Mouse (Mus musculus) kidney, postnatal 0 days (tissue): ENCODE data around the gene Hmgb3. TPM values are rescaled to one million over a fixed set of nuclear protein-coding genes. Genes with fewer than 3 reads are reported as not detected.
A peak's percentile ranks its signal among the peaks of the same experiment; 100 is the strongest.

ENCODE experiments used
- ATAC-seq: fragments of 200-750 bp; cut with Nextera tagmentation; replicated peaks from 2 replicates; pipeline ENCODE4 v1.8.0; 2017; ENCODE audit warnings: low read depth, moderate number of reproducible peaks, moderate TSS enrichment, moderate library complexity; ENCODE audit not compliant: low FRiP score
- DNase-seq: peaks from one replicate; pipeline ENCODE4 v3.0.0-alpha.2; 2016; ENCODE audit warnings: low spot score
- H3K27ac ChIP-seq: fragments of 300-500 bp; sonication (generic); 2 replicates; pipeline ENCODE4 v1.5.1; 2014; ENCODE audit warnings: mild to moderate bottlenecking
- H3K27me3 ChIP-seq: fragments of 300-500 bp; sonication (generic); 2 replicates; pipeline ENCODE4 v1.6.1; 2014; ENCODE audit warnings: low read length, mixed read lengths; ENCODE audit not compliant: insufficient read depth
- H3K36me3 ChIP-seq: fragments of 300-500 bp; sonication (generic); 2 replicates; pipeline ENCODE4 v1.6.1; 2014; ENCODE audit warnings: low read length, mixed read lengths; ENCODE audit not compliant: insufficient read depth
- H3K4me1 ChIP-seq: fragments of 300-500 bp; sonication (generic); replicated peaks from 2 replicates; pipeline ENCODE4 v1.6.1; 2014; ENCODE audit warnings: antibody characterized with exemption, low read length, mixed read lengths; ENCODE audit not compliant: insufficient read depth
- H3K4me2 ChIP-seq: fragments of 300-500 bp; sonication (generic); 2 replicates; pipeline ENCODE4 v1.6.1; 2014; ENCODE audit warnings: mild to moderate bottlenecking, low read length, moderate library complexity, mixed read lengths
- H3K4me3 ChIP-seq: fragments of 300-500 bp; sonication (generic); replicated peaks from 2 replicates; pipeline ENCODE4 v1.5.1; 2014; ENCODE audit warnings: low read depth, low read length
- H3K9ac ChIP-seq: fragments of 300-500 bp; sonication (generic); 2 replicates; pipeline ENCODE4 v1.6.1; 2014; ENCODE audit warnings: low read depth, low read length
- H3K9me3 ChIP-seq: fragments of 300-500 bp; sonication (generic); replicated peaks from 2 replicates; pipeline ENCODE4 v1.6.1; 2016; ENCODE audit warnings: low read length, inconsistent platforms, mixed read lengths
- CTCF ChIP-seq: IDR thresholded peaks from 2 replicates; pipeline ENCODE4 v1.5.1; 2016; ENCODE audit warnings: antibody characterized with exemption, low read depth, mild to moderate bottlenecking, moderate library complexity
- WGBS: fragments of 180-500 bp; shearing (Covaris S2); extraction: QIAGEN DNeasy Blood & Tissue Kit; methylation state at CpG from one replicate; pipeline ENCODE4 v1.1.7; 2014; 5-methylcytosine and 5-hydroxymethylcytosine counted together
- polyA plus RNA-seq: library from polyadenylated mRNA; unstranded; fragments of >200 nt; fragmentation: Nextera tagmentation; extraction: Ambion mirVana; gene quantifications from 2 replicates; pipeline ENCODE4 v1.2.1, GENCODE M21; 2015

The Hmgb3 gene
- polyA plus RNA-seq, 1 experiment from 2014 or later, result 171 TPM

GRCm38 (mm10) chrX:71527461-71527860, 28.3 kb upstream of the Hmgb3 start:
- TF ChIP-seq CTCF, result no peak
- H3K27me3 ChIP-seq, result no peaks in the 10 kb centered on the region
- WGBS, result 93% methylated on average over 1 of the region's 1 CpGs
- DNase-seq (no peak), ATAC-seq (no peak)
- H3K4me2 ChIP-seq, result no peak overlapping the region
- H3K4me3 ChIP-seq, result no peak overlapping the region
- H3K27ac ChIP-seq, result no peak overlapping the region
- no peak overlapping the region for H3K9ac ChIP-seq
- H3K4me1 ChIP-seq, result no peaks in the 10 kb centered on the region
- no peaks in the 10 kb centered on the region for H3K9me3 ChIP-seq
- H3K36me3 ChIP-seq, result no peaks in the 10 kb centered on the region

GRCm38 (mm10) chrX:71528150-71528549, 27.6 kb upstream of the Hmgb3 start:
- H3K4me3 ChIP-seq, result no peak overlapping the region
- H3K9ac ChIP-seq, result no peak overlapping the region
- H3K4me2 ChIP-seq, result no peak overlapping the region
- ATAC-seq, result no peak
- 62% methylated on average over 3 of the region's 3 CpGs for WGBS
- no peaks in the 10 kb centered on the region for H3K9me3 ChIP-seq
- H3K36me3 ChIP-seq, result no peaks in the 10 kb centered on the region
- no peaks in the 10 kb centered on the region for H3K4me1 ChIP-seq
- H3K27ac ChIP-seq, result no peak overlapping the region
- H3K27me3 ChIP-seq, result no peaks in the 10 kb centered on the region
- no peak for TF ChIP-seq CTCF
- no peak for DNase-seq

DNA sequence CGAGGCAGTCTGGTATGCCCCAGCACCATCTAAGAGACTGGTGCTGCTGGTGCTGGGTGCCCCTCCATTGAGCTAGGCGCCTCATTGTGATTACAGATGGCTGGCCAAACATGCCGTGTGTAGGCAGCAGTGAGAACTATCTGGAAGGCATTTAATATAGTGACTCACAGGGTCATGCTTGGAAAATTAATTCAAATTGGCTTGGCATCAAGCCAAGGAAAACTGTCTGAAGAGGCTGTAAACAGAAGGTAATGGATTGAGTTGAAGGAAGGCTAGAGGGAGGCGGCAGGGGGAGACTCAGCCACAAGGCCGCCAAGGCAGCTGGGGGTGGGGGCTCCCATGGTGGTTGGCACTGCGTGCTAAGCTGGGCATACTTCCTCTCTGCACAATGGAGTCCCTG, 27.1 kb upstream of the Hmgb3 start:
- Histone ChIP-seq H3K27me3 (no peaks in the 10 kb centered on the region), H3K36me3 (no peaks in the 10 kb centered on the region), H3K9ac (no peak overlapping the region), H3K9me3 (no peaks in the 10 kb centered on the region), H3K4me1 (no peaks in the 10 kb centered on the region), H3K4me3 (no peak overlapping the region), H3K27ac (no peak overlapping the region), H3K4me2 (no peak overlapping the region)
- TF ChIP-seq CTCF, result no peak; the same call in 1 of the 2 replicates
- 41% methylated on average over 6 of the region's 6 CpGs for WGBS
- ATAC-seq (0 out of 2 replicates have a peak, but pooled peaks have one; percentile 49), DNase-seq (peak; percentile 21)

DNA sequence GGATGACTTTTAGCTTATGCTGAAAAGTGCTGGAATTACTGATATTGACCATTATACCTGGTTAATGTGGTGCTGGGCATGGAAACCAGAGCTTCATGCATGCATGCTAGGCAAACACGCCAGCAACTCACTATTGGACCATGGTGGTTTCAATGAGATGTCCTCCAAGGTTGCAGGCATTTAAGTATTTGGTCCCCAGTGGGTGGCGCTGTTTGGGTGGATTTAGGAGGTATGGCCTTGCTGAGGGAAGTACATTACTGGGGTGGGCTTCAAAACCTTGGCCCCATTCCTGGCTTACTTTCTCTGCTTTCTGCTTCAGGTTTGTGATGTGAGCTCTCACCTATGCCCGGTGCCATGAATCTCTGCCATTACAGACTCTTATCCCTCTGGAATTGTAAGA, 23.1 kb upstream of the Hmgb3 start:
- Histone ChIP-seq H3K36me3 (no peaks in the 10 kb centered on the region), H3K9ac (no peak overlapping the region), H3K27me3 (no peaks in the 10 kb centered on the region), H3K4me2 (no peak overlapping the region), H3K4me1 (no peaks in the 10 kb centered on the region), H3K9me3 (no peaks in the 10 kb centered on the region), H3K4me3 (no peak overlapping the region), H3K27ac (no peak overlapping the region)
- WGBS, result 79% methylated on average over 3 of the region's 3 CpGs
- TF ChIP-seq CTCF, result peak; percentile 23; the same call in 1 of the 2 replicates
- DNase-seq (no peak), ATAC-seq (no peak)

DNA sequence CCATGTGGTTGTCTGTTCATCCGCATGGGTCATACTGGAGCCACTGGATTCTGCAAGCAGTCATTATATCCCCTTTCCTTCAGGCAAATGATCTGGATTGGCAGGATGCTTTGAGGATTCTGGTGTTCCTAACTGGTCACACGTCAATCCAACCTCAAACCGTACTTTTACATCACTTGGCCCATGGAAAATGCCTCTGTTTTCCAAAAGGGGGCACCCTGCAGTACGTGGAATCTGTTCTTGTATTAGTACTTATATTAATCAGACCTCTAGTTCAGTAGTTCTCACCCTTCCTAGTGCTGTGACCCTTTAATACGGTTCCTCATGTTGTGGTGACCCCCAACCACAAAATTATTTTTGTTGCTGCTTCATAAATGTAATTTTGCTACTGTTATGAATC, 21.6 kb upstream of the Hmgb3 start:
- H3K4me2 ChIP-seq, result no peak overlapping the region
- H3K9me3 ChIP-seq, result no peaks in the 10 kb centered on the region
- no peak overlapping the region for H3K4me3 ChIP-seq
- WGBS, result 72% methylated on average over 5 of the region's 5 CpGs
- ATAC-seq, result no peak
- no peaks in the 10 kb centered on the region for H3K4me1 ChIP-seq
- TF ChIP-seq CTCF, result no peak
- H3K9ac ChIP-seq, result no peak overlapping the region
- H3K36me3 ChIP-seq, result no peaks in the 10 kb centered on the region
- no peak for DNase-seq
- no peaks in the 10 kb centered on the region for H3K27me3 ChIP-seq
- no peak overlapping the region for H3K27ac ChIP-seq

GRCm38 (mm10) chrX:71537791-71538190, 17.9 kb upstream of the Hmgb3 start:
- ATAC-seq (no peak), DNase-seq (no peak)
- WGBS, result 72% methylated on average over 2 of the region's 2 CpGs

GRCm38 (mm10) chrX:71540821-71541510, 14.8 kb upstream of the Hmgb3 start:
- TF ChIP-seq CTCF, result no peak
- no peaks in the 10 kb centered on the region for H3K27me3 ChIP-seq
- no peak overlapping the region for H3K9ac ChIP-seq
- WGBS, result 75% methylated on average over 7 of the region's 7 CpGs
- no peak overlapping the region for H3K4me3 ChIP-seq
- DNase-seq (no peak), ATAC-seq (no peak)
- H3K4me1 ChIP-seq, result no peaks in the 10 kb centered on the region
- H3K36me3 ChIP-seq, result no peaks in the 10 kb centered on the region
- no peak overlapping the region for H3K27ac ChIP-seq
- H3K9me3 ChIP-seq, result no peaks in the 10 kb centered on the region
- no peak overlapping the region for H3K4me2 ChIP-seq

More at GRCm38 (mm10) chrX:71537791-71538190, 17.9 kb upstream of the Hmgb3 start:
- no peaks in the 10 kb centered on the region for H3K9me3 ChIP-seq
- H3K36me3 ChIP-seq, result no peaks in the 10 kb centered on the region
- H3K4me3 ChIP-seq, result no peak overlapping the region
- no peaks in the 10 kb centered on the region for H3K27me3 ChIP-seq
- no peak overlapping the region for H3K27ac ChIP-seq
- H3K4me1 ChIP-seq, result no peaks in the 10 kb centered on the region
- TF ChIP-seq CTCF, result no peak
- no peak overlapping the region for H3K4me2 ChIP-seq
- no peak overlapping the region for H3K9ac ChIP-seq
